Mouse (Mus musculus): ENCODE data around the gene Exoc7.

Gene Exoc7

DNA sequence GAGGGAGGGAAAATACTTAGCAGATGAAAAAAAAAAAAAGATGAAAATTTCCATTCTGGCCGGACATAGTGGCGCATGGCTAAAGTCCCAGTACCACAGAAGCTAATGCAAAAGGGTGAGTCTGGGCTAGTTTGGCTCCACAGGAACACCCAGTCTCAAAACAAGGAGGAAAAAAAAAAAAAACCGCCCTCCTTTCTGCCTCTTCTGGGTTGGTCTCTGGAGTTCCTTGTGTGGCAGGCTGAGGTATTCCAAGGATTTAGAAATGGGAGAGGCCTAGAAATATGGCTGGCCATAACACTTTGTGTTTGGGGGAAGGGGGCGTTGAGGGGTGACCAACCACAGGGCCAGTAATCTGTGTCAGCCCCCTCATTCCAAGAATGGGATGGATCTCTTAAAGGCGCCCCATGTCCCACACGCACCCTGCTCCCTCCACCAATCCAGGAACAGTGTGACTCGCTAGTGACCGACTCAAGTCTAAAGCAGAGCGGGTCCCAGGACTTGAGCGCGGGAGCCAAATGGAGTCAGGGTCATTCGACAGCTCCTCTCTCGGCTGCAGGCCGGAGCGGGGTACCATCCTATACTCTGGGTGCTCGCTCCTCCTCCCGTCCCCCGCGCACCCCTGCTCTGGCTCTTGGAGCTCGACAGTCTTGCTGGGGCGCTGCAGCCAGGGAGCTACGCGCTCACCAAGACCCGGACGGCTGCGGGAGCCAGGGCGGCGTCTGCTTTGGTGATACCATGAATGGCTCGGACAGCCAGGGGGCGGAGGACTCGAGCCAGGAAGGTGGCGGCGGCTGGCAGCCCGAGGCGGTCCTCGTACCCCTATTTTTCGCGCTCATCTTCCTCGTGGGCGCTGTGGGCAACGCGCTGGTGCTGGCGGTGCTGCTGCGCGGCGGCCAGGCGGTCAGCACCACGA is 26.0 kb downstream of the Exoc7 start, which contains the start of gene Galr2:
Gene Galr2, plus strand, starts transcription at position 189 of the 913 bp plus-strand sequence.
- WGBS = 7% methylated on average over 48 of the region's 48 CpGs

DNA sequence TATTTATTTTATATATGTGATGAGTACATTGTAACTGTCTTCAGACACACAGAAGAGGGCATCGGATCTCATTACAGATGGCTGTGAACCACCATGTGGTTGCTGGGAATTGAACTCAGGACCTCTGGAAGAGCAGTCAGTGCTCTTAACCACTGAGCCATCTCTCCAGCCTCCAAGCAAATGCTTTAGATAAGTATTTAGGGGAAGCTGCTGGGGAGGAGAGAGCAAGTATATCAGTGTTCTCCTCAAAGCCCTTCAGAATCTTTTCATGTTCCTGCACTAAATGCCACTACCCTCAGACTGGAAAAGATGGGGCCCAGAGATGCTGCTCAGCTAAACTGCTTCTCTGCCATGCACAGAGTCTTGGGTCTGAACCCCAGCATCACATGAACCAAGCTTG is 29.8 kb downstream of the Exoc7 start:
- WGBS = 94% methylated on average over 1 of the region's 1 CpGs

DNA sequence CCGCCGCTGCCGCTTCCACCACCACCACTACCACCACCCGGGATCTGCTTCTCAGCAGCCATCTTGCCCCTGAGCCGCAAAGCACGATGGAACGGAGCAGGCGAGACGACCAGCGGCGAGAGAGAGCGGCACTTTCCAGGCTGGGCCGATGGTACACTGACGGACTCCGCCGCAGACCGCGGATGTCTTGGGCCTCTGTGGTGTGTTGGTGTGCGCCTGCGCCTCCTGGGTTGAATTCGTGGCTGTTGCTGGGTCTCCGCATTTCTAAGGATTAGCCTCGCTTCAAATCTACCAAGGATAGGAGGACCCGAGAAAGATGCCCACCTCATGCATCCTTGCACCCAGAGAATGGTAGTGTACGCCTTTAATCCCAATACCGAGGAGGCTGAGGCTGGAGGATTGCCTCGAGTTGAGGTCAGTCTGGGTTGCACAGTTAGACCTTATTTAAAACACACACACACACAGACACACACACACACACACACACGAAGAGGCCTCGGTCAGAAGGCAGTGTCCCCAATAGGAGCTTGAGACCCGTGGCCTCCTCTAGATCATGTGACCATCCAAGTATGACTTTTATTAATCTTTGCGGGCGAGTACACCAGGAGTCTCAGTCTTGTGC is 32.9 kb downstream of the Exoc7 start, which contains the start of gene Srp68:
Gene Srp68, minus strand, starts transcription at position 173 of the 622 bp plus-strand sequence.
- WGBS = 1% methylated on average over 32 of the region's 32 CpGs

DNA sequence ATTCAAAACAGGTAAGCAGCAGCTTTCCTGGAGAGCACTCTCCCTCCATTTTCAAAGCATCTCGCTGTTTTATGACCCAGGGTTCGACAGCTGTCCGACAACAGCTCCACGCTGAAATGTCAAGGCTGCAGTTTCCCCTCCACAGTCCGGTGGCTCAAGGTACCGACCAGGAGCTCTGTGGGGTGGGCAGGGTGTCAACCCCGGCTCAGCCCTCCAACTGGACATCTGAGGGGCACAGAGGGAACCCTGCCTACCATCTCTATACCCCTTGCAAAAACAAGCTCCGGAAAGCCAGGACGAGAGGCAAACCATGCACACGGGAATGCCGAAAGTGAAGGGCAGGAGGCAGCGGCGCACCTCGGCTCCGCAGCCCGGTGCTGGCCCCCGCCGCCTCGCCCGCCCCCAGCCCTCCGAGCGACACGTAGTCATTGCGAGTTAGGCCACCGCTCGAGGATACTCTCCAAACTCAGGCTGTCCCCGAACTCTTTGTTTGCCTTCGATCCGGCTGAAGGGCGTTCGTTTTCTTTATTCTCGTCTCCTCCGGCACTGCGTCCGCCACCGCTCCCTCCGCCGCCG is 33.5 kb downstream of the Exoc7 start:
- WGBS = under 1% methylated on average over 39 of the region's 39 CpGs

GRCm38 (mm10) chr11:116272589-116273468 is 34.2 kb downstream of the Exoc7 start:
- 41% methylated on average over 12 of the region's 12 CpGs for WGBS

DNA sequence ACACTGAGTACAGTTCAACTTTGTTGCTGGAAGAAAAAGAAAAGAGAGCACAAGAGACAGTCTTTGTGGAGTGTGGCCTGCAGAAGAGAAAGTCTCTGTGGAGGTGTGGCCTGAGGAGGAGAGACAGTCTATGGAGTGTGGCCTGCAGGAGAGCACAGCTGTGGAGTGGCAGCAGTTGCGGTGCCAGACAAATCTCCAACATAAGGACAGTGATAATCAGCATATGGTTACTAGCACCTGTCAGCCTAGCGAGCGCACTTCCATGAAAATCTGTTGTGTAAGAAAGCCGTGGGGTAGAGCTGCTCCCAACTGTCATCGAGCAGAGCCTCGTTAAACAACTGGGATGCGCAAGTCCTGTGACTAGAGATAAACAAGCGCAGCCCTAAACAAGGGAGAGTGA is 37.5 kb downstream of the Exoc7 start:
- WGBS = 58% methylated on average over 8 of the region's 8 CpGs

- 96% methylated on average over 6 of the region's 6 CpGs for WGBS
These were observed 38.7 kb downstream of the Exoc7 start for GRCm38 (mm10) chr11:116268313-116268712.

GRCm38 (mm10) chr11:116267637-116268036 is 39.4 kb downstream of the Exoc7 start:
- 84% methylated on average over 8 of the region's 8 CpGs for WGBS

GRCm38 (mm10) chr11:116265850-116266249 is 41.2 kb downstream of the Exoc7 start:
- WGBS = 90% methylated on average over 4 of the region's 4 CpGs

GRCm38 (mm10) chr11:116265352-116265751 is 41.7 kb downstream of the Exoc7 start:
- 52% methylated on average over 11 of the region's 11 CpGs for WGBS

- 93% methylated on average over 7 of the region's 7 CpGs for WGBS
These were observed 46.8 kb downstream of the Exoc7 start for GRCm38 (mm10) chr11:116260259-116260658.

- 90% methylated on average over 8 of the region's 8 CpGs for WGBS
These were observed 47.6 kb downstream of the Exoc7 start for GRCm38 (mm10) chr11:116259461-116259860.

DNA sequence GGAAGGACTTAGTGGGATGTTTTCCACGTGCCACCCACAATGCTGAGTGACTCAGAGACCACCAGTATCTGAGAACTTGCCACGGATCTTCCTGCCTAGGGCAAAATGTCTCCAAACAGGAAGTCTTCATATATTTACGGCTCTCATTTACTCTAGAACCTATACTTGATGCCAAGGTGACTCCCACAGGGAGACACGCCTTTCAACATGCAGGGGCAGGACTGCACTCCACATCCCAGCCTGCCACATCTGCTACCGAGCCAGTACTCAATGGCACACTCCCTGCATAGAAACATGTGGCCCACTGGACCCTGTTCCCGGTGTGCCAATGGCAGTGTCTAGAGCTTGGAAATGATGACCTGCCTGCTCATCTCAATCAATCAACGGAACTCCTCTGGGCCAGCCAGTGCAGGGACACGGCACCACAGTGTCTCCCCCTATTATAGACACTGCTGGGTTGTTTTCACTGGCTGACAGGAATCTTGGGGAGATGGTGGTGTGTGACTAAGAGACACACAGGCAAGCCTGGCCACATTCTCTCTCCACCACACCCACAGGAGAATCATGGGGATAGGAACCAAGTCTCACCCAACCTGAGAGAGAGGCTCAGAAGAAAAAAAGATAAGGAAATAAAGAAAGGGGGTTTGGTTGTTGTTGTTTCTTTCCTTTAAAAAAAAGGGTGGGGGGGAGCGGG is 50.9 kb downstream of the Exoc7 start:
- WGBS = 52% methylated on average over 9 of the region's 9 CpGs

GRCm38 (mm10) chr11:116255090-116255981 is 51.7 kb downstream of the Exoc7 start:
- WGBS = 58% methylated on average over 22 of the region's 22 CpGs

DNA sequence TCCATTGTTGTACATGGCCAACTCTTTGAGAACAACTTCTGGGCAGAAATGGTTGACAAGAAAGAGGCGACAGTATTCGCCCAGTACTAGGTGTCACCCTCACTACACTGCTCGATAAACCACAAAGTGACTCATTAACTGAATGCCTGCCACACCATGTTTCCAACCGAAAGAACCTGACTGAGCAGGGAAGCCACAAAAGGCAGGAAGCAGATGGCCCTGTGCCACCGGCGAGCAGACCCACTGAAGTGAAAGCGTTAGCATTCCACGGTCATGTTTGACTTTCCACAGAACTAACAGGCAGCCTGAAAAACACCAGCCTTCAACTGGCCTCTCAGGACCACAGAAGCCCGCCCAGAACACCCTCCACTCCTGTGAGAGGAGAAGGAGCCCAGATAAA is 52.4 kb downstream of the Exoc7 start:
- 56% methylated on average over 9 of the region's 9 CpGs for WGBS

DNA sequence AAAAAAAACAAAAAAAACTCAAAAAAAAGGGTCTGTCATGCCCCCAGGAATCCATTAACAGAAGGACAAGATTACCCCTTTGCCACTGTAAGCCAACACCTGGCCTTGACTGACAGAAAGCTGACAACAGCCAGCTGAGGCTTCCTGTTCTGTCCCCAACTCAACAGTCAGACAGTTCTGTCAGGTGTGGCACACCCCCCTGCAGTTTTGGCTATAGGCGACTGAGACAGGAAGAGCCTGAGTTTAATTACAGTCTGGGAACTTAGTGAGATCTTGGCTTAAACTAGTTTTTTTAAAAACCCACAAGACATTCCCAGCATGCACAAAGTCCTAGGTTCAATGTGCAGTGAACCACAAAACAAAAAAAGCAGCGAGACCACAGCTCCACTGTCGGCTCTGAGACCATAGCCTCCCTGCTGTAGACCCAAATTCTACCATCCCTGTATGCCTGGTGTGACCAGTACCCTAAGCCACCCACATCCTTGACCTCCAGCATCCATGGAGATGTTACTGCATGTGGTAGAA is 53.9 kb downstream of the Exoc7 start:
- 86% methylated on average over 3 of the region's 3 CpGs for WGBS

DNA sequence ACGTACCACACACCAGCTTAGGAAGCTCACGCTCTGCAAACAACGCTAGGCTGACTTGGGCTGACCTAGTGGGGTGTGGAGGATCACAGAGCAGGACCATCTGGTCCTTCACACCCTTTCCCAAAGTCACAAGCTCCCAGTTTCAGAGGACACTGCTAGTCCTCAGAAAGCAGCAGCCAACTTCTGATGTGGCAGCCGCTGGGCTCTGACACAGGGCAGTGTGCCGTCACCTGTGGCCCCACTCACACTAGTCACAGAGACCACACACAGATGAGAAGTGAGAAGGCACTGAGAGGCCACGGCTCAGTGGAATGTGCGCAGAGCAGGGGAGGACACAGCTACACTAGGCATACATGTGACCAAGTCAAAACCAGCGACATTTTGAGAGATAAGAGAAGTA is 56.1 kb downstream of the Exoc7 start:
- 93% methylated on average over 8 of the region's 8 CpGs for WGBS

GRCm38 (mm10) chr11:116247502-116248222 is 59.4 kb downstream of the Exoc7 start:
- WGBS = 83% methylated on average over 14 of the region's 14 CpGs

GRCm38 (mm10) chr11:116245616-116246015 is 61.4 kb downstream of the Exoc7 start:
- 79% methylated on average over 6 of the region's 6 CpGs for whole genome bisulfite sequencing

Data from cerebral cortex, adult 2 months (tissue).